Mouse (Mus musculus): ENCODE data around the gene Iffo1. TPM values are rescaled to one million over a fixed set of nuclear protein-coding genes. Genes with fewer than 3 reads are reported as not detected.

Gene Iffo1
- polyA plus RNA-seq, 1 experiment = 96.0 TPM

DNA sequence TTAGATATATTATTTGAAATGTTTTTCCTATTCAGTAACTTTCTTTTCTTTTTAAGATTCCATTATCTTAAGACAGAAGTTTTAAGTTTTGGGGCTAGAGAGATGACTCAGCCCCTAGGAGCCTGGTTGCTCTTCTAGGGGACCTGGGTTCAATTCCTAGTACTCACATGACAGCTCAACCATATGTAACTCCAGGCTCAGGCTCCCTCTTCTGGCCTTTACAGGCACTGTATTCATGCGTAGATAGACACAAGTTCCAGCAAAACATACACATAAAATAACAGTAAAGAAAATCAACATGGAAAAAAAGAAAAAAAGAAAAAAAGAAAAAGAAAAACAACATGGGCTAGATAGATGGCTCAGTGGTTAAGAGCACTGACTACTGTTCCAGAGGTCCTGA lies 65.4 kb downstream of the Iffo1 start:
- 95% methylated on average over 1 of the region's 1 CpGs for WGBS
- Histone ChIP-seq H3K4me3 (replicated peaks; ENCODE audit: insufficient read depth, low read depth, low read length) (no peak overlapping the region), H3K27me3 (ENCODE audit: control insufficient read depth, insufficient read depth, low read length) (no peaks in the 10 kb centered on the region), H3K4me1 (ENCODE audit: control insufficient read depth, insufficient read depth, low read length) (no peaks in the 10 kb centered on the region), H3K27ac (ENCODE audit: insufficient read depth, low read length) (no peak overlapping the region)
- no peak for DNase-seq
- TF ChIP-seq CTCF (IDR thresholded peaks at IDR 0.05; ENCODE audit: borderline replicate concordance, insufficient read depth, low read depth, low read length) = no peak
- TF ChIP-seq POLR2A (IDR thresholded peaks at IDR 0.05; ENCODE audit: borderline replicate concordance, insufficient read depth, low read length) = no peak

Other genes with a start within 250 kb of the Iffo1 start
- 1.5 TPM in 2 replicates for gene Lag3, start 233.5 kb upstream of the Iffo1 start, polyA plus RNA-seq (2012; rRNA removed)
- gene Ptms, start 225.1 kb upstream of the Iffo1 start, polyA plus RNA-seq (2012; rRNA removed) = 958 and 983 TPM in 2 replicates
- gene Mlf2, start 213.9 kb upstream of the Iffo1 start, polyA plus RNA-seq (2012; rRNA removed) = 669 and 677 TPM in 2 replicates
- 276 and 289 TPM in 2 replicates for gene Cops7a, start 179.7 kb upstream of the Iffo1 start, polyA plus RNA-seq (2012; rRNA removed)
- gene Pianp, start 148.5 kb upstream of the Iffo1 start, polyA plus RNA-seq (2012; rRNA removed) = 104 and 109 TPM in 2 replicates
- 57.3 and 64.8 TPM in 2 replicates for gene Zfp384, start 136.1 kb upstream of the Iffo1 start, polyA plus RNA-seq (2012; rRNA removed)
- 75.7 and 80.2 TPM in 2 replicates for gene Ing4, start 105.5 kb upstream of the Iffo1 start, polyA plus RNA-seq (2012; rRNA removed)
- 23.7 and 24.8 TPM in 2 replicates for gene Acrbp, start 95.6 kb upstream of the Iffo1 start, polyA plus RNA-seq (2012; rRNA removed)
- gene Lpar5, start 77.3 kb upstream of the Iffo1 start, polyA plus RNA-seq (2012; rRNA removed) = 0.57 and 0.84 TPM in 2 replicates
- gene Chd4, start 49.3 kb upstream of the Iffo1 start, polyA plus RNA-seq (2012; rRNA removed) = 110 and 112 TPM in 2 replicates
- 24.5 and 24.9 TPM in 2 replicates for gene Nop2, start 13.3 kb upstream of the Iffo1 start, polyA plus RNA-seq (2012; rRNA removed)
- gene Gapdh, start 21.2 kb downstream of the Iffo1 start, polyA plus RNA-seq (2012; rRNA removed) = 5,061 and 5,782 TPM in 2 replicates
- 80.8 and 85.4 TPM in 2 replicates for gene Ncapd2, start 46.5 kb downstream of the Iffo1 start, polyA plus RNA-seq (2012; rRNA removed)
- gene Mrpl51, start 46.6 kb downstream of the Iffo1 start, polyA plus RNA-seq (2012; rRNA removed) = 61.6 and 70.4 TPM in 2 replicates
- gene Vamp1, start 70.3 kb downstream of the Iffo1 start, polyA plus RNA-seq (2012; rRNA removed) = 556 and 718 TPM in 2 replicates
- 6.3 TPM in 2 replicates for gene Tapbpl, start 86.6 kb downstream of the Iffo1 start, polyA plus RNA-seq (2012; rRNA removed)
- gene Cd27, start 91.8 kb downstream of the Iffo1 start, polyA plus RNA-seq (2012; rRNA removed) = 0.13 TPM in 1 of 2 replicates, not detected in the other
- gene Tuba3a, start 140.8 kb downstream of the Iffo1 start, polyA plus RNA-seq (2012; rRNA removed) = not detected in 2 replicates
- gene Ltbr, start 168.6 kb downstream of the Iffo1 start, polyA plus RNA-seq (2012; rRNA removed) = 12.1 and 12.5 TPM in 2 replicates
- 0.67 and 0.74 TPM in 2 replicates for gene Scnn1a, start 175.4 kb downstream of the Iffo1 start, polyA plus RNA-seq (2012; rRNA removed)
- 11.4 and 11.8 TPM in 2 replicates for gene Tnfrsf1a, start 204.1 kb downstream of the Iffo1 start, polyA plus RNA-seq (2012; rRNA removed)
- 0.06 and 0.10 TPM in 2 replicates for gene Plekhg6, start 235.6 kb downstream of the Iffo1 start, polyA plus RNA-seq (2012; rRNA removed)

All from cerebellum, adult 2 months (tissue).